Mouse (Mus musculus) MEL-GATA-1-ER (cell line): ENCODE results near the gene Prrx2.
A peak's percentile ranks its signal among the peaks of the same experiment; 100 is the strongest.
"Not testable (repeated sequence)": the region's sequence is repeated elsewhere in the genome, so short reads cannot be mapped to it uniquely, and the experiment has no call there.

ENCODE experiments used
- DNase-seq: peaks from one replicate; pipeline ENCODE4 v3.0.0-alpha.2; 2012; ENCODE audit warnings: low read depth; ENCODE audit errors: extremely low read depth

The Prrx2 gene

DNA sequence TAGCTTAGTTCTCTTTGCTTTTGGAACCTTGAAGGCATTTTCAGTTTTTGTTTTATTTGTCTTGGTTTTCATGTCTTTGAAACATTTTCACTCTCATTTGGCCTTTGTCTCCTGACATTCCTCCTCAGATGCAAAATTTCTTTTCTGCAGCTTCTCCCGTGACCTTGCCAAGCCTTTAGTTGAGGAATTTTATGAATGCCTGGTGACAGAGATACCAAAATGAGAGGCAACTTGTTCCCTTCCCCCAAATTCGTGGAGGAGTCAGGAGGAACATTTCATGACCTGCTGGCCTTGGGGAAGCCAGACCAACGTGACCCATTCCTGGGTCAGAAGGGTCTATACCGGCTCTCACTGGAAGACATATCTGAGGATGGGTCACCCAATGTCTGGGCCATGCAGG, 71.9 kb downstream of the Prrx2 start:
- no peak for DNase-seq

GRCm38 (mm10) chr2:30912291-30912773, 77.6 kb downstream of the Prrx2 start:
- no peak for DNase-seq

GRCm38 (mm10) chr2:30913022-30913421, 78.2 kb downstream of the Prrx2 start:
- no peak for DNase-seq

DNA sequence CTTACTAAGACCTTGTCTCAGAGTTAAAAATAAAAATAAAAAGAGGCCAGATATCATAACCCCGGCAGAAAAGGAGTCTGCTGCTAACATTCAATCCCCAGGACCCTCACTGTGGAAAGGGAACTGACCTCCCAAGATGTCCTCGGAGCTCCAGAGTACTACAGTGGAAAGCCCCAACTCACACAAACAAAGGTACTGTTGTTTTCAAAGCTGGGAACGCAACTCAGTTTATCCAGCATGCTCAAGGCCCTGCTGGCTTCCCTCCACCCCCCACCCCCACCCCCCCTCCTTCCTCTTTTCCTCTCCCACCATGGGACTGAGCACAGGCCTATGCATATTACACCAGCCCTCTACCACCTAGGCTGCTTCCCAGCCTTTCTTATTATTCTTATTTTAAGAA, 80.1 kb downstream of the Prrx2 start:
- no peak for DNase-seq

DNA sequence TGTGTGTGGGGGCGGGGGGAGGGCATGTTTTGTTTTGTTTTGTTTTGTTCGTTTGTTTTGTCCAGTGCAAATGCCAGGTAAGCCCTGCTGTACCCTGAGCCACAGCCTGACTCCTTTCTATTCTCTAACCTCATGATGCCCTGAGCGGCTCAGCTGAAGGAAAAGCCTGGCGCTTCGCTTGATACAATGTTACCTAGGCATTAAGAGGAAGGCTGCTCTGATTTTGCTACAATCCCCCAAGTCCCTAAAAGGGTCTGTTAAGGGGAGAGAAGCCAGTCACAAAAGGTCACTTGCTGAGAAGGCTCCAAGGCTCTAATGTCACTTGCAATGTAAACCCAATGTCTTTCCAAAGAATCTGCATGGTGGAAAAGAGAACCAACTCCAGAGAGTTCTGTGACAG, 80.6 kb downstream of the Prrx2 start:
- DNase-seq = no peak

- DNase-seq = not testable (repeated sequence)
Observed at GRCm38 (mm10) chr2:30915933-30916332, 81.2 kb downstream of the Prrx2 start.

- no peak for DNase-seq
Observed at GRCm38 (mm10) chr2:30917649-30918048, 82.9 kb downstream of the Prrx2 start.

DNA sequence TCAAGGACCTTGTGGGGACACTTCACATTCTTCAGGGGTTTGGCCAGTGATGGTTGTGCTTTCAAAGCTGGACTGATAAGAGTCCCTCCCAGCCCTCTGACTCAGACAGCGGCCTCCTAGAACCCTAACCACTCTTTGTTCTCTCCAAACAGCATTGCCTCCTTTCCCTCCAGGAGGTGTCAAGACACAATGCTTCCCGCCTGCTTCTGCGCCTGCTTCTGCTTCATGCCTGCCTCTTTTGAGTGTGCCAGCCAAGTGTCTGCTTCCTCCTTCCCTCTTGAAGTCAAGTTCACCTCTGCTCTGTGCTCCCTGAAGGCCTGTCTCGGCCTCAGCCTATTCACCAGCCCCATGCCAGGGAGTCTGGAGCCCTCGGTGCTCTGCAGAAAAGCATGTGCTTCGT, 83.4 kb downstream of the Prrx2 start:
- DNase-seq = no peak

DNA sequence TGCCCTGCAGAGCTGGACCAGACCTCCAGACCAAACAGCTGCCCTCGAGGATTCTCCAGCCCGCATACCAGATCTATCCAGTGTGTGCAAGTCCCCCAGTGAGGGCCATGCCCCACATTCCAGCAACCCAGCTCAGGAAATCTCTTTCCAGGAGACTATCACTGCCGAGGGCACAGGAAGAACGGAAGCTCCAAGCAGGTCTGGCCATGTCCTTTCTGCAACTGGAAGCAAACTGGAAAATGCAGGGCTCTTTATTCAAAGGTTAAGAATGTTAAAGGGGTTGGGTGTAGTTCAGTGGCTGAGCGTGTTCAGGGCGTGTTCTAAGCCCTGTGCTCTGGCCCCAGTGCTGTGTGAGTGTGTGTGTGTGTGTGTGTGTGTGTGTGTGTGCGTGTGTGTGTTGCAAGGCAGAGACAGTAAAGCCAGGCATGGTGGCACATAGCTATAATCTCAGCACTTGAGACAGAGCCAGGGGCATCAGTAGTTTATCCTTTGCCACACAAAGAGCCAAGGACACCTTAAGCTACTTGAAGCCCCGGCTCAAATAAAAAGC, 84.1 kb downstream of the Prrx2 start:
- DNase-seq = no peak

DNA sequence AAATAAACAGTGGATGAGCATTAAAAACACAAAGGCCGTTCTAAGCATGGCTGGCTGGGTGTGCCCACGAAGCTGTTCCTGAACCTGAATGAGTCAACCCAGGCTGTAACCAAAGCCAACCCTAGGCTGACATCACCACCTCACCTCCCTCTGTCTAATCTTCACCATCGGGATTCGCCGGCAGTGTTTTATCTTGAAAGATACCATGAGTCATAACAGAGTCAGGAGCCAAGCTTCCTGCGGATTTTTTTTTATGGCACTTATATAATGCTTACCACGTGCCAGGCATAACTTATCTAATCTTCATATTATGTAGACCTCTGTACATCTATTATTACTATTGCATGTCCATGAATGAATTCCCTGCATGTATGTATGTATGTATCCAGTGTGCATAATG, 85.4 kb downstream of the Prrx2 start:
- no peak for DNase-seq

GRCm38 (mm10) chr2:30923099-30923498, 88.3 kb downstream of the Prrx2 start:
- DNase-seq = no peak

- DNase-seq = no peak
Observed at GRCm38 (mm10) chr2:30925181-30925580, 90.4 kb downstream of the Prrx2 start.

DNA sequence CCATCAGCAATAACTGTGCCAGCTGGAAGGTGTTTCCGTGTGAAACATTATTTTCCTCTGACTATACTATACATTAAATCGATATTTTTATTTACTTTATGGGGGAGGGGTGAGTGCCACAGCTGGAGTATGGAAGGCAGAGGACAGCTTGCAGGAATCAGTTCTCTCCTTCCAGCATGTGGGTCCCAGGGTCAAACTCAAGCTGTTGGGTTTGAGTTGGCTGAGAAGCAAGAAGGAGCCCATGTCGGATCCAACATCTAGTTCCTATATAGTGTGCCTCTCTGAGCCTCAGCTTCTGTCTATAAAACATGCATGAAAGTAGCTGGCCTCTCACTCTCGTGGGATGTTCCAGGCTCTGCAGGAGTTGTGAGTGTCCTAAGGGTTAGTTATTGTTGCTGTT, 91.6 kb downstream of the Prrx2 start:
- DNase-seq = no peak

GRCm38 (mm10) chr2:30927151-30927781, 92.5 kb downstream of the Prrx2 start:
- no peak for DNase-seq

- peak; percentile 71 for DNase-seq
Observed at GRCm38 (mm10) chr2:30927844-30928628, 93.3 kb downstream of the Prrx2 start.

- peak; percentile 94 for DNase-seq
Observed at GRCm38 (mm10) chr2:30928893-30929482, 94.2 kb downstream of the Prrx2 start.

- DNase-seq = peak; percentile 50
Observed at GRCm38 (mm10) chr2:30929483-30930045, 94.8 kb downstream of the Prrx2 start, which contains the start of gene Ptges. Gene Ptges (minus strand): TSS chr2:30929863.

GRCm38 (mm10) chr2:30930846-30931245, 96.1 kb downstream of the Prrx2 start:
- not testable (repeated sequence) for DNase-seq
